Mouse (Mus musculus) kidney, adult 8-10 months (tissue): ENCODE measurements around the gene Ripor2.
A peak's percentile ranks its signal among the peaks of the same experiment; 100 is the strongest.

Experiments
- DNase-seq, 2 experiments: peaks; one replicate each; pipeline ENCODE4 v3.0.0; 2022

Gene Ripor2

GRCm38 (mm10) chr13:24581833-24582232 is at the start of gene Ripor2:
TSS of gene Ripor2 (plus strand) at chr13:24582189.
- no peak for DNase-seq

GRCm38 (mm10) chr13:24536531-24537167 is 45.3 kb upstream of the Ripor2 start:
- DNase-seq: no peak

DNA sequence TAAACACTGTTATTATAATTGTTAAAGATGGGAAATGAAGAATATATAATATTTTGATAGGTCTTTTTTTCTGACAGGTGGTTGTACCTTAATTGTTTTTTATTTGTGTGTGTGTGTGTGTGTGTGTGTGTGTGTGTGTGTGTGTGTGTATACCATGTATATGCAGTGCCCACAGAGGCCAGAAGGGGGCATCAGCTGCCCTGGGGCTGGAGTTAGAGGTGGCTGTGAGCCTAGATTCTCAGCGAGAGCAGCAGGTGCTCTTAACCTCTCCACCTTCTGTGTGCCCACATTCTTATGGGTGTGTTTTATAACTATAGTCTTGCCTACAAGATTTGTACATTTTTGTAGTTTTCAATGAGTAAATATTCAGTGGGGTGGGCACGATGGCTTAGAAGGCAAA is 44.0 kb upstream of the Ripor2 start:
- no peak for DNase-seq

DNA sequence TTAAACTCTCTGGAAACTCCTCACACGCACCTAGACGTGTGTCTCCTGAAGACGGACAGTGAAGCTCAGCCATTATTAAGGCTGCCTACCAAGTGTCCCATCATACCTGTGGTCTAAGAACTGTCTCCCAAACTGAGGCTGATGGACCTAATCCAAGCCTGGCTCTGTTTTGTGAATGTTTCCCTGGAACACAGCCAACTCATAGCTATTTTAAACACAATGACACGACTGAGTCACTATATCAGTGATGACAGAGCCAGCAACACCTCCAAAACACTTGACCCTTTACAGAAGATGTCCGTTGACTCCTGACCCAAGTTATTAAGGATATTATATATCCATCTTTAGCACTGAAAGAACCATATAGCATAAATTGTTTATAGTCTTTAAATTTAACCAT is 43.0 kb upstream of the Ripor2 start:
- no peak for DNase-seq

GRCm38 (mm10) chr13:24545677-24546076 is 36.3 kb upstream of the Ripor2 start:
- no peak for DNase-seq

- DNase-seq: peak in 1 of 2 experiments; percentile 2
Observed at GRCm38 (mm10) chr13:24546801-24547459, 35.1 kb upstream of the Ripor2 start.

DNA sequence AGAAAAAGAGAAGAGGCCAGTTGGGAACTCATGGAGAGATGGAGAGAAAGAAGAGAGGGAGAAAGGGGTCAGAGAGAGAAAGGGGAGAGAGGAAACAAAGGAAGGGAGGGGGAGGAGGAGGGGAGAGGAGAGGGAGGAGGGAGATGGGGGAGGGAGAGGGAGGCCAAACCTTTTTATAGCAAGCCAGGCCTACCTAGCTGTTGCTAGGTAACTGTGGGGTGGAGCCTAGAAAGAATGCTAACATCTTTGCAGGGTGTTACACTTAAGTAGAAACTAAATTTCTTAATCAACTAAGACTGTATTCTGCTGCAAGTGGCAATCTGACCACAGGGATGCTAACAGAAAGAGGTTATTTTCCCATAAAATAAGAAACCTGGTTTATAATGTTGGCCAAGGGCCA is 33.1 kb upstream of the Ripor2 start:
- DNase-seq: no peak

- DNase-seq: no peak
Observed at GRCm38 (mm10) chr13:24551100-24551931, 30.7 kb upstream of the Ripor2 start.

DNA sequence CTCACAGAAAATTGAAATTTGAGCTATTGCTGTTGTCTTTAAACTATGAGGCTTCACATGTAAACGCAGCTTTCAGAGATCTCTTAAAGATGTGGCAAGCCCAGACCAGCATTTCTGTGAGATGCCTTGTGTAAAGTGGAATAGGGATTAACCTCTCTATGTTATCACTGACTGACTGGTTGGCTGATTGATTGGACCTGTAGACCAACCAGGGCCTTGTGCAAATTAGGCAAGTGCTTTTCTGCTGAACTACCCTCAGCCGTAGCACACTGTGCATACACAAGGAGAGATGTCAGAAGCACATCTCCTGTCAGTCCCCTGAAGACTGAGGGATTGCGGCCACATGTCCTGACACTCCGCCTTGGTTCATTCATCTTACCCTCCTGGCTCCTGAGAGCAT is 29.9 kb upstream of the Ripor2 start:
- no peak for DNase-seq

DNA sequence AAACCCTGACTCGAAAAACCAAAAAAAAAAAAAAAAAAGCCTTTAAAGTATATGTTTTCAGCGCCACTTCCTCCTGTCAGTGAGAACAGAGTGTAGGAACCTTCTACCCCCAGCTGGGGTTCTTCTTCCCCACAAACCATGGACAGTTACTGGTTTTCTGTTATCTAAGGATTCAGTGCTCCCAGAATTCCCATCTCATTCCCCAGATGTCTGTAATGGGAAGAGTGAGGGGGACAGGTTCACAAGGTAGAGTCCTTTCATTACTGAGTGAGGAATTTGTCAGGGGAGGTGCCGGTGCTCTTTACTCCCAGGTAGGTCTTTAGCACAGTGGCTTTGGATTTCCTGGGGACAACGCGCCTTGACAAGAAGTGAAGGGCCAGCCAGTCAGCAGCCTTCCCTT is 20.6 kb upstream of the Ripor2 start:
- no peak for DNase-seq

GRCm38 (mm10) chr13:24564706-24565105 is 17.3 kb upstream of the Ripor2 start:
- no peak for DNase-seq

- DNase-seq: peak in 1 of 2 experiments; percentile 4
Observed at GRCm38 (mm10) chr13:24565230-24565949, 16.6 kb upstream of the Ripor2 start.

GRCm38 (mm10) chr13:24565950-24566320 is 16.1 kb upstream of the Ripor2 start:
- peak in 1 of 2 experiments; percentile 32 for DNase-seq

DNA sequence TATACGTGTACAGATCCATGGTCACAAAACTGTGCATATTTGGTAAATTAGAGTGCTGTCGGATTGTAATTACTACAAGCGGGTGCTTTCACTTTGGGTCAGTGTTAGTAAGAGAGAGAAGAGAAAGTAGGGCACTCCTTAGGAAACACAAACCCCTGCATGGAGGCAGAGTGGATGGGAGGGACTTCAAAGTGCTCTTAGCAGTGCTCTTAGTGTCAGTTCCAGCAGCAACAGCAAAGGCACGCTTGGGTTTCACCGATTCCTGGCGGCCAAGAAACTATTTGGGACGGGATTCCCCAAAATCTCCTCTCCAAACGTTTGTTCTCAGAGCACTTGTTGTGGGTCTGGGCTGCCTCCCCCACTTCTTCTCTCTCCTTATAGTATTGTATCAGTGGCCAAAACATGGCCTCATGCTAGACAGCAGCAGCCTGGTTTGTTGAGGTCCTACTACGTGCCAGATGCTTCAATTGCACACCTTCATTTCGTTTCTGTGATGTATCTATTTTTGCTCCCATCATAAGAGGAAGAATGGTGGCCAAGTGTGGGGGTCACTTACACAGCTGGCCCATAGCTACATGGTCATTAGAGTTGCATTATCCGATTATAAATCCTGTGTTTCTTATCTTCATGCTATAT is 14.7 kb upstream of the Ripor2 start:
- no peak for DNase-seq

DNA sequence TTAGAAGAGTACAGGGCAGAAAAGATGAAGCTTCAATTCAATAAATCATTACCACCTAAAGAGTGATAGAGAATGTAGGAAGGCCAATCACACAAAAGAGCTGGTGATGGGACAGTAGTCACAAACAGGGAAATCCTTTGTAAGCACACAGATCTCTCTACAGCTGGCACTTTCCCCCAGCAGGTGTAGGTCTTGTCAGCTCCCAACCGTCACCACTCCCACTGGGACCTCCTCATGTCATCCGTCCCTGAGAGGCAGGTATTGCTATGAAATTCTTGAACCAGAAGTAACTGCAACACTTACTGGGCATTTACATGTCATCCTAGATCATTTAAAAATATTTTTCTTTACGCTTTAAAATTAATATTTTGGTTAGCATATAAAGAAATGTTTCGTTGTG is 12.9 kb upstream of the Ripor2 start:
- no peak for DNase-seq

DNA sequence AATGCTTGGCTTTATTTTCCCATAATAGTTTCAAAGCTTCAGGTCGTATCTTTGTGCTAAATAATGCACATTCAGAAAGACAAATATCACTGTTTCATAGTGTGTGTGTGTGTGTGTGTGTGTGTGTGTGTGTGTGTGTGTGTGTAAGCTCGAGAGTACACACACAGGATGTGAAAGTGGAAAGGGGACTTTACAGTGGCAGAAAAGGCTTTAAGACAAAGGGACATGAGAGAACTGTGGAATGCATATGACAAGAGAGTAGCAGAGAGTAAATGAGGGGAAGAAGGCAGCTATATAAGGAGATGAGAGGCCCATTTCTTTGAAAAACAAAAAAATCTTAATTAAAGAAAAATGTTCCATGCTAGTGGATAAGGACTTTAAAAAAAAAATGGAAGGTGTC is 11.3 kb upstream of the Ripor2 start:
- no peak for DNase-seq

- DNase-seq: no peak
Observed at GRCm38 (mm10) chr13:24571906-24572305, 10.1 kb upstream of the Ripor2 start.

DNA sequence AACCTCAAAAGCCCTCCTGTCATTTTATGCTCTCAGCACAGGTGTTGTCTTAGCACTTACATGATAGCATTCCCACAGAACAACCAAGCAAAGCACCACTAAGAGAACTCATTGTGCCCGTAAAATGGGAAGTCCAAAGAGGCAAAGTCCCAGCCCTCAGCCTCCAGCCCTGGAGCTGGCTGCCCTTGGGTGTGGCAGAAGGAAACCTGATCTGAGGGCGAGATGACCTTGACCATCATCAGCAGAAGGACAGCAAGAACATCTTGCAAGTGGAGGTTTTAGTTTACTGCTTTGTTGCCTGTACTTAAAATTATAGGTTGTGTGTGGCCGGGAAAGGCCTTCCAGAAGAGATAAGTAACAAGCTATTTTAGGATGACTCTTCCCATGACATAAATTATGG is 6.9 kb upstream of the Ripor2 start:
- no peak for DNase-seq

- no peak for DNase-seq
Observed at GRCm38 (mm10) chr13:24576338-24577119, 5.5 kb upstream of the Ripor2 start.

DNA sequence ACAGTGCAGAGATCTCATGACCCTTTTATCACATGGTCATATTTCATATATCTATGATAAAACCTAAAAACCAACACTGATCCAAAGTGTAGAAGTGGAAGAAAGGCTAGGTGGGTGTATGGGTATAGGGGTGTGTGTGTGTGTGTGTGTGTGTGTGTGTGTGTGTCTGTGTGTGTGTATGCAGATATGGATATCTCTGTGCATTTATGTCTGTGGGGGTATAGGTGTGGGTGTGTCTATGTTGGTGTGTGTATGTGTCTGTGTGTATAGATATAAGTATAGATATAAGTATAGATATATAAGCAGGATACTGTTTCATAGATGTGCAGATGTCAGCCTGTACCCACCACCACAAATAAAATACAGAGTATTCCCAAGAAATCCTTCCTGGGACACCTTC is 3.7 kb upstream of the Ripor2 start:
- DNase-seq: no peak

DNA sequence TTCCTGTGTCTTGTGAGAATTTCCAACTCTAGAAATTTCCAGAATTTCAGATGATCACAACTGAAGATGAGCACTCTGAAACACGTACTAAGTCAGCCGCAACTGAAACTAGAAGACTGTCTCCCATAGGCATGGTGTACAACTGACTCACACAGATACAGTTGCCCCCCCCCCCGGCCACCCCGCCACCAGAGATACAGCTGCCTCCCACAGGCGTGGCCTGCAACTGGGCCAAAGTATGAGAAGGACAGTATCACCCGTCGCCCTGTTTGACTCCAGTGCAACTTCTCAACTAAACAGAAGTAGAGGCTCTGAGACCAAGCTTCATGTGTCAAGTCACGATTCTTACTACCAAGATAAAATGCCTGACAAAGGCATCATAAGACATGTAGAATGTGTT is 1.2 kb upstream of the Ripor2 start:
- DNase-seq: no peak

DNA sequence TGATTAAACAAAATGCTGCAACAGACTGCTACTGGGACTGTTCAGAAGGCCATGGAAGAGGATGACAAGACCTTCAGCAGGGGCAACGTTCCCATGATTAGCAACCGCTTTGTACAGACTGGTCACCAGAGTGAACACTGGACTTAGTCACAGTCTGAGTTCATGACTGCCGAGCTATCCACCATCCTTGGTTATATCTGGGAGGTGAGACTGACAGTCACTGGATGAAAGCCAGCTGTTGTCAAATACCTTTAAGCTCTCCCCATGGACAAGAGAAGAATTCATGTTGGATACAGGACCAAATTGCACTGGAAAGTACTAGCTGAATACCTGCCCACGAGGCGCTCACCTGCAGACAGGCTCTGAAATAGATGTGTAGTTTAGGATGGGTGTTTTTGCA is 2.4 kb downstream of the Ripor2 start:
- DNase-seq: no peak
